8 mouse cellular contexts compared by ENCODE assay signal in genomic region chr10:127666501-127667268, GRCm38 (mm10). TPM values are rescaled to one million over a fixed set of nuclear protein-coding genes. Genes with fewer than 3 reads are reported as not detected.
DNase-seq lines count a peak whose midpoint lies in the region; ATAC-seq and TF ChIP-seq lines count a peak whose summit lies in the region.

Gene Nemp1, plus strand, starts transcription at chr10:127666901.

- H3K27ac ChIP-seq in embryonic facial prominence, embryonic 13.5 days = peak within 1 kb of the TSS; percentile 100
- H3K27ac ChIP-seq in heart, adult 2 months = peak within 1 kb of the TSS; percentile 98
- H3K27ac ChIP-seq in limb, embryonic 15.5 days = peak within 1 kb of the TSS; percentile 99
- H3K27ac ChIP-seq in midbrain, embryonic 15.5 days = peak within 1 kb of the TSS; percentile 55; the same call in 1 of the 2 replicates
- peak within 1 kb of the TSS; percentile 95 for H3K27ac ChIP-seq in spleen, adult 2 months (ENCODE audit: insufficient read depth, low read length)

- TF ChIP-seq CTCF in heart, adult 2 months (IDR thresholded peaks at IDR 0.05) = no peak
- no peak for TF ChIP-seq CTCF in spleen, adult 2 months (IDR thresholded peaks at IDR 0.05; ENCODE audit: extremely low read depth, insufficient read depth, insufficient read length, insufficient replicate concordance)

- H3K9ac ChIP-seq in embryonic facial prominence, embryonic 13.5 days = peak within 1 kb of the TSS; percentile 94
- H3K9ac ChIP-seq in heart, adult 2 months (ENCODE audit: low read depth, low read length) = peak within 1 kb of the TSS; percentile 88
- peak within 1 kb of the TSS; percentile 79 for H3K9ac ChIP-seq in limb, embryonic 15.5 days
- H3K9ac ChIP-seq in midbrain, embryonic 15.5 days = peak within 1 kb of the TSS; percentile 49

- H3K4me1 ChIP-seq in embryonic facial prominence, embryonic 13.5 days = peaks cover 56% of the 10 kb centered on the region
- peaks cover 12% of the 10 kb centered on the region for H3K4me1 ChIP-seq in heart, adult 2 months (ENCODE audit: control insufficient read depth, insufficient read depth, low read length)
- H3K4me1 ChIP-seq in limb, embryonic 15.5 days = peaks cover 71% of the 10 kb centered on the region
- peaks cover 47% of the 10 kb centered on the region for H3K4me1 ChIP-seq in midbrain, embryonic 15.5 days
- peaks cover 31% of the 10 kb centered on the region for H3K4me1 ChIP-seq in spleen, adult 2 months (ENCODE audit: control insufficient read depth, insufficient read depth, insufficient read length)

- H3K4me3 ChIP-seq in embryonic facial prominence, embryonic 13.5 days = peak within 1 kb of the TSS; percentile 87
- H3K4me3 ChIP-seq in heart, adult 2 months = peak within 1 kb of the TSS; percentile 78
- H3K4me3 ChIP-seq in limb, embryonic 15.5 days = peak within 1 kb of the TSS; percentile 74
- H3K4me3 ChIP-seq in midbrain, embryonic 15.5 days = peak within 1 kb of the TSS; percentile 56
- H3K4me3 ChIP-seq in spleen, adult 2 months (ENCODE audit: extremely low read depth, insufficient read depth, insufficient read length) = peak within 1 kb of the TSS; percentile 62

- peak within 1 kb of the TSS; percentile 90 for H3K4me2 ChIP-seq in embryonic facial prominence, embryonic 13.5 days
- H3K4me2 ChIP-seq in limb, embryonic 15.5 days = peak within 1 kb of the TSS; percentile 72
- H3K4me2 ChIP-seq in midbrain, embryonic 15.5 days = peak within 1 kb of the TSS; percentile 93

- intact Hi-C loops in heart, adult 2 months (cut with DNase I) = loop anchor here (1.0 kb wide), 1 partner anchor 23 kb away; no protein-coding TSS in a partner anchor

- H3K27me3 ChIP-seq in embryonic facial prominence, embryonic 13.5 days = no peaks in the 10 kb centered on the region
- no peaks in the 10 kb centered on the region for H3K27me3 ChIP-seq in heart, adult 2 months (ENCODE audit: control insufficient read depth, insufficient read depth, low read length)
- no peaks in the 10 kb centered on the region for H3K27me3 ChIP-seq in limb, embryonic 15.5 days
- H3K27me3 ChIP-seq in midbrain, embryonic 15.5 days (replicated peaks) = peaks cover 55% of the 10 kb centered on the region
- H3K27me3 ChIP-seq in spleen, adult 2 months (ENCODE audit: control insufficient read depth, insufficient read depth, low read length) = no peaks in the 10 kb centered on the region

- no peaks in the 10 kb centered on the region for H3K79me2 ChIP-seq in heart, adult 2 months (replicated peaks; ENCODE audit: control insufficient read depth, insufficient read depth, low read length)

- TF ChIP-seq EP300 in heart, adult 2 months (IDR thresholded peaks at IDR 0.05; ENCODE audit: insufficient read depth, low read depth, low read length) = 0 out of 2 replicates have a peak, but pooled peaks have one; percentile 72

- under 1% methylated on average over 69 of the region's 73 CpGs for WGBS in embryonic facial prominence, embryonic 13.5 days
- WGBS in heart, adult 2 months = under 1% methylated on average over 67 of the region's 73 CpGs
- under 1% methylated on average over 51 of the region's 73 CpGs for WGBS in limb, embryonic 15.5 days
- WGBS in midbrain, embryonic 15.5 days = under 1% methylated on average over 64 of the region's 73 CpGs
- under 1% methylated on average over 67 of the region's 73 CpGs for WGBS in spleen, adult 2 months

- TF ChIP-seq POLR2A in heart, adult 2 months (IDR thresholded peaks at IDR 0.05; ENCODE audit: insufficient read depth, low read depth, low read length) = peak; percentile 58; the same call in 1 of the 2 replicates
- peak; percentile 47 for TF ChIP-seq POLR2A in spleen, adult 2 months (IDR thresholded peaks at IDR 0.05; ENCODE audit: low read depth, low read length)

- ATAC-seq in embryonic facial prominence, embryonic 13.5 days (ENCODE audit: insufficient number of reproducible peaks, insufficient read depth, low FRiP score, low TSS enrichment, low read depth) = peak; percentile 65
- ATAC-seq in limb, embryonic 15.5 days (ENCODE audit: insufficient number of reproducible peaks, low FRiP score, low TSS enrichment, low read depth) = peak; percentile 73
- ATAC-seq in midbrain, embryonic 15.5 days (replicated peaks) = peak; percentile 55

- H3K36me3 ChIP-seq in embryonic facial prominence, embryonic 13.5 days = peaks cover 30% of the 10 kb centered on the region
- H3K36me3 ChIP-seq in heart, adult 2 months (ENCODE audit: control insufficient read depth, insufficient read depth, low read length) = no peaks in the 10 kb centered on the region
- peaks cover 22% of the 10 kb centered on the region for H3K36me3 ChIP-seq in limb, embryonic 15.5 days
- no peaks in the 10 kb centered on the region for H3K36me3 ChIP-seq in midbrain, embryonic 15.5 days (replicated peaks)
- peaks cover 12% of the 10 kb centered on the region for H3K36me3 ChIP-seq in spleen, adult 2 months (ENCODE audit: control insufficient read depth, insufficient read depth, low read length)

- DNase-seq in 3134 (ENCODE audit: extremely low read depth, insufficient read length, low spot score) = peak; percentile 98
- DNase-seq in adrenal gland, adult 8-10 months = peak; percentile 89
- DNase-seq in heart, adult 2 months = peak; percentile 91 to 94
- DNase-seq in kidney, adult 18-20 months = peak; percentile 83
- peak; percentile 56 to 81 for DNase-seq in spleen, adult 2 months (ENCODE audit: low read depth in 1 of 2, low spot score in 2 of 2)

- no peaks in the 10 kb centered on the region for H3K9me3 ChIP-seq in embryonic facial prominence, embryonic 13.5 days
- no peaks in the 10 kb centered on the region for H3K9me3 ChIP-seq in limb, embryonic 15.5 days
- H3K9me3 ChIP-seq in midbrain, embryonic 15.5 days = no peaks in the 10 kb centered on the region

RNA-seq across cellular contexts. Expression of gene Nemp1, which starts in this region (rescaled TPM):
- 10 to 100 TPM in 2 of 4 experiments, 1 to 10 TPM in 2; 6.3 to 10.6 (median 9.6) TPM for total RNA-seq in adrenal gland, adult 8-10 months (2022)
- 9.1 and 10.6 TPM in 2 replicates for polyA plus RNA-seq in embryonic facial prominence, embryonic 13.5 days (2015; fragmentation: Nextera tagmentation; extraction: Ambion mirVana)
- total RNA-seq in heart, adult 2 months (2021) = 1 to 10 TPM; 3.7 to 4.2 TPM
- polyA plus RNA-seq in heart, adult 2 months (2012; rRNA removed) = 2.2 and 4.0 TPM in 2 replicates
- 8.3 and 8.5 TPM in 2 replicates for polyA plus RNA-seq in limb, embryonic 15.5 days (2015; fragmentation: Nextera tagmentation; extraction: Ambion mirVana)
- polyA plus RNA-seq in midbrain, embryonic 15.5 days (2015; fragmentation: Nextera tagmentation; extraction: Ambion mirVana) = 3.3 and 3.7 TPM in 2 replicates
- polyA plus RNA-seq in spleen, adult 2 months (2012; rRNA removed) = 3.2 and 3.5 TPM in 2 replicates

Comparison
In these comparisons a context has a peak if more than half of its experiments do, and no peak if none do; other contexts are left out.
1. Peak in every context shown above with its lines: DNase-seq, ATAC-seq, H3K4me3 ChIP-seq and H3K27ac ChIP-seq.